11 mouse cellular contexts compared by ENCODE assay signal in the genomic region with DNA sequence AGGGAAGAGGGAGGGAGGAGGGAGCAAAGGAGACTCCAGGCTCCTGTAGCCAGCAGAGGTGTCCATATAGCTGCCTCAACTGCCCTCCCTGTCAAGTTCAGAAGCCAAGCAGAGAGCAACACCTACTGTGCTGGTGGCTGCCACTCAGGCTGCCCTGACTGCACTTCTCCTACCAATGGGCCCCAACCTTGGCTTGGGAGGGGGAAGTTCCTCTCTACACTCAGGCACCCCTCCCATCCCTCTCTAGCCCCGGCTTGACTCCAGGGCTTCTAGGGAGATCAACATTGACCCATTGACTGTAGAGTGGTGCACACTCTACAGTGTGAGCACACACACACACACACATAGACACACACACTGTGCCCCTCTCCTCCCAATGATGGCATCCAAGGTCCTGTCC. TPM values are rescaled to one million over a fixed set of nuclear protein-coding genes. Genes with fewer than 3 reads are reported as not detected.
DNase-seq lines count a peak whose midpoint lies in the region; ATAC-seq and TF ChIP-seq lines count a peak whose summit lies in the region.
"Had no signal": no experiment of that assay in that cellular context is flagged by ENCODE, and none has a peak within 500 bp of the region (broad histone marks: within the 10 kb centered on the region; RNA-seq: fewer than 3 reads in every experiment).

No protein-coding gene starts in this region.

- no peaks in the 10 kb centered on the region for H3K9me3 ChIP-seq in lung, embryonic 14.5 days (ENCODE audit: low read depth, low read length)
- H3K9me3 ChIP-seq in intestine, postnatal 0 days (ENCODE audit: control insufficient read depth) = no peaks in the 10 kb centered on the region
- H3K9me3 ChIP-seq: heart, embryonic 15.5 days had no signal

- H3K9ac ChIP-seq in lung, embryonic 14.5 days = no peak overlapping the region
- no peak overlapping the region for H3K9ac ChIP-seq in intestine, postnatal 0 days (ENCODE audit: low read depth, low read length)
- H3K9ac ChIP-seq: heart, embryonic 15.5 days had no signal

- H3K4me2 ChIP-seq in lung, embryonic 14.5 days = no peak overlapping the region
- H3K4me2 ChIP-seq in intestine, postnatal 0 days (replicated peaks; ENCODE audit: low read depth) = no peak overlapping the region
- H3K4me2 ChIP-seq: heart, embryonic 15.5 days had no signal

- H3K27me3 ChIP-seq in lung, embryonic 14.5 days (ENCODE audit: insufficient read depth, low read length) = 0 out of 2 replicates have a peak, but pooled peaks cover 3% of the 10 kb centered on the region
- H3K27me3 ChIP-seq in intestine, postnatal 0 days (replicated peaks; ENCODE audit: control insufficient read depth, insufficient read depth, low read length) = no peaks in the 10 kb centered on the region

- TF ChIP-seq CTCF in lung, embryonic 14.5 days (IDR thresholded peaks at IDR 0.05; ENCODE audit: low read depth) = no peak
- TF ChIP-seq CTCF in intestine, postnatal 0 days (IDR thresholded peaks at IDR 0.05; ENCODE audit: low read depth) = no peak

- H3K36me3 ChIP-seq in lung, embryonic 14.5 days (ENCODE audit: insufficient read depth) = no peaks in the 10 kb centered on the region
- no peaks in the 10 kb centered on the region for H3K36me3 ChIP-seq in intestine, postnatal 0 days (ENCODE audit: control insufficient read depth, insufficient read depth)
- H3K36me3 ChIP-seq: heart, embryonic 15.5 days had no signal

- H3K4me3 ChIP-seq in lung, embryonic 14.5 days (ENCODE audit: low read depth, low read length) = no peak overlapping the region
- H3K4me3 ChIP-seq in intestine, postnatal 0 days (ENCODE audit: low read depth, low read length) = no peak overlapping the region
- H3K4me3 ChIP-seq: heart, embryonic 15.5 days had no signal

- DNase-seq in lung, embryonic 14.5 days = no peak
- DNase-seq in lung, postnatal 25 days (ENCODE audit: low spot score) = no peak
- no peak for DNase-seq in spleen, postnatal 14 days (ENCODE audit: low spot score in 2 of 2)
- DNase-seq in cerebellum, postnatal 14 days = no peak
- DNase-seq: adrenal gland, adult 8-10 months; gastrocnemius, postnatal 25 days; left cerebral cortex, postnatal 4 days had no signal

- H3K4me1 ChIP-seq in lung, embryonic 14.5 days (ENCODE audit: insufficient read depth) = peaks cover 16% of the 10 kb centered on the region
- peaks cover 30% of the 10 kb centered on the region for H3K4me1 ChIP-seq in intestine, postnatal 0 days (replicated peaks; ENCODE audit: control insufficient read depth, insufficient read depth, low read length)

- H3K27ac ChIP-seq in lung, embryonic 14.5 days (ENCODE audit: low read depth) = peak overlapping the region; percentile 63
- peak overlapping the region; percentile 1; the same call in 1 of the 2 replicates for H3K27ac ChIP-seq in intestine, postnatal 0 days (ENCODE audit: low read depth, low read length)
- H3K27ac ChIP-seq: heart, embryonic 15.5 days had no signal

- no peak for ATAC-seq in lung, embryonic 14.5 days (ENCODE audit: insufficient read depth)
- peak; percentile 63 for ATAC-seq in common myeloid progenitor, adult 5-6 weeks (replicated peaks; ENCODE audit: low read depth, poor library complexity, severe bottlenecking)
- peak; percentile 7; the same call in 1 of the 2 replicates for ATAC-seq in intestine, postnatal 0 days
- ATAC-seq in megakaryocyte, adult 5-6 weeks (ENCODE audit: poor library complexity, severe bottlenecking) = peak; percentile 73

- 13% methylated on average over 1 of the region's 1 CpGs for WGBS in lung, embryonic 14.5 days
- WGBS in intestine, postnatal 0 days = 21% methylated on average over 1 of the region's 1 CpGs

RNA-seq across cellular contexts. Expression of gene Epha2, which starts 19.5 kb away (rescaled TPM):
- polyA plus RNA-seq in lung, embryonic 14.5 days (2014; fragmentation: Nextera tagmentation; extraction: Ambion mirVana) = 6.9 and 7.6 TPM in 2 replicates
- total RNA-seq in common myeloid progenitor, adult 5-6 weeks (2017) = 0.29 and 1.2 TPM in 2 replicates
- polyA plus RNA-seq in intestine, postnatal 0 days (2015; fragmentation: Nextera tagmentation; extraction: Ambion mirVana) = 5.6 and 6.6 TPM in 2 replicates
- 1.1 TPM in 2 replicates for total RNA-seq in megakaryocyte, adult 5-6 weeks (2015)
- 1.3 and 2.1 TPM in 2 replicates for total RNA-seq in megakaryocyte, adult 5-6 weeks (2017)

RNA-seq across cellular contexts. Expression of gene Arhgef19, which starts 42.3 kb away (rescaled TPM):
- 20.1 and 21.1 TPM in 2 replicates for polyA plus RNA-seq in lung, embryonic 14.5 days (2014; fragmentation: Nextera tagmentation; extraction: Ambion mirVana)
- total RNA-seq in common myeloid progenitor, adult 5-6 weeks (2017) = not detected in 2 replicates
- 4.5 and 6.3 TPM in 2 replicates for polyA plus RNA-seq in intestine, postnatal 0 days (2015; fragmentation: Nextera tagmentation; extraction: Ambion mirVana)
- not detected in 2 replicates for total RNA-seq in megakaryocyte, adult 5-6 weeks (2015)
- not detected in 2 replicates for total RNA-seq in megakaryocyte, adult 5-6 weeks (2017)
